Mouse (Mus musculus) megakaryocyte-erythroid progenitor cell, adult 5-6 weeks (primary cell): ENCODE results near the gene Hist3h2ba. TPM values are rescaled to one million over a fixed set of nuclear protein-coding genes. Genes with fewer than 3 reads are reported as not detected.

Experiments
- ATAC-seq: replicated peaks from 2 replicates; pipeline ENCODE4 v1.8.0; 2016; ENCODE audit warnings: mild to moderate bottlenecking, inconsistent platforms; ENCODE audit not compliant: severe bottlenecking, poor library complexity, low FRiP score, low TSS enrichment
- total RNA-seq, 2 experiments: library from RNA; stranded (forward) in 1 of 2; stranded (reverse) in 1 of 2; fragments of 200-1000, 215-1000 nt in 1 of 2; fragments of >200 nt in 1 of 2; fragmentation: Nextera tagmentation in 1 of 2; gene quantifications; 2 replicates each; pipeline ENCODE4 v1.2.3; 2014 to 2017

Gene Hist3h2ba
- total RNA-seq, 2 experiments from 2014 or later, result 6.3 to 21.1 TPM

- peak; percentile 71 for ATAC-seq
Observed at GRCm38 (mm10) chr11:58981541-58982447, 33.1 kb downstream of the Hist3h2ba start.

DNA sequence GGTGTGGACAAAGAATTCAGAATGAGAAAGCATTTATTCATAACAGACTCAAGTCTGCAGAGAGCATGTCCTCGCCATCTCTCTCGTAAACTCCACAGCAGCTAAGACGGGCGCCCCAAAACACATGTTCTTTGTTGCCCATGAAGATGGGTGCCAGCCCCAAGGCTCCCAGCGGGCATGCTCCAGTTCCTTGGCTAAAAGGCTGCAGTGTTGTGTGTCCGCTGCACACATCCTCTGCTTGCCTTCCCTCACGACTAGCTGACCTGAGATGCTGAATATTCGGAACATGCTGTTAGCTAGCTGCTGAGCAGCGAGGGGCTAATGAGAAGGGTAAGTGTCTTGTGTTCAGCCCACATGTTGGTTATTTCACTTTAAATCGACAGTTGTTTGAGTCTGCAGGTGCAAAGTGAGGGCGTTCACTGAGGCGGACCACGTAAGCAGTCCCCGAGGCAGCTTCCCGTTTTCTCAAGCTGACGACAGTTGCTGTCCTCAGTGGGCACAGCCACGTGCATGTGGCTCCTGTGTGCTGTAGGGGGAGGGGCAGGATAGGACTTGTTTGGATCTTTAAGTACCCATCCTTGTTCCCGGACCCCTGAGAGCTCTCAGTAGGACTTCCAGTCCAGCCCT, 33.9 kb downstream of the Hist3h2ba start:
- no peak for ATAC-seq

GRCm38 (mm10) chr11:58983691-58984341, 35.1 kb downstream of the Hist3h2ba start:
- no peak for ATAC-seq

GRCm38 (mm10) chr11:58984657-58985056, 35.9 kb downstream of the Hist3h2ba start:
- no peak for ATAC-seq

GRCm38 (mm10) chr11:58985299-58985917, 36.7 kb downstream of the Hist3h2ba start:
- ATAC-seq, result no peak

DNA sequence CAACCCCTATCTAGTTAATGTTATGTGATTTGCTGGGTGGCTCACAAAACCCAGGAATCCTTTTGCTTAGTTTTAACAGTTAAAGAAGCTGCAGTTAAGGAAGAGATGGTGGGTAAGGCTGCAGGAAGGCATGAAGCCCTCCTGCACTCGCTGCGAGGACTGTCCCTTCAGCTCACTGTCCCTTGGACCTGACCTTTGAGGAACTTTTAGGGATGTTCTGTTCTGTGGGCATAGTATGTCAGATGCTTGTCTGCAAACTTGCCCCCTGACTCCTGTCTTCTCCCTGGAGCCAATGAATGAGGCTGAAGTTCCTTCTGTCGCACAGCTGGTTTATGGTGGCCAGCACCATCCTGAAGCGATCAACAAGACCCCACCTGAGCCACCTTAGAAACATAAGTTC, 40.4 kb downstream of the Hist3h2ba start:
- no peak for ATAC-seq

DNA sequence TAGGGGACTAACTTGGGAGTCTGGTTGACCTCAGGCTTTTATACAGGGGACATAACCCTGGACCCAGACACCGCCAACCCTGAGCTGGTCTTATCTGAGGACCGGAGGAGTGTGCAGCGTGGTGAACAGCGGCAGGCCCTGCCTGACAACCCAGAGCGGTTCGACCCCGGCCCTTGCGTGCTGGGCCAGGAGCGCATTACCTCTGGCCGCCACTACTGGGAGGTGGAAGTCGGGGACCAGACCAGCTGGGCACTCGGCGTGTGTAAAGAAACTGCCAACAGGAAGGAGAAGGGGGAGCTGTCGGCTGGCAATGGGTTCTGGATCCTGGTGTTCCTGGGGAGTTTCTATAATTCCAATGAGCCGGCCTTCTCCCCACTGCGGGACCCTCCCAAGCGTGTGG, 41.4 kb downstream of the Hist3h2ba start:
- ATAC-seq, result no peak

DNA sequence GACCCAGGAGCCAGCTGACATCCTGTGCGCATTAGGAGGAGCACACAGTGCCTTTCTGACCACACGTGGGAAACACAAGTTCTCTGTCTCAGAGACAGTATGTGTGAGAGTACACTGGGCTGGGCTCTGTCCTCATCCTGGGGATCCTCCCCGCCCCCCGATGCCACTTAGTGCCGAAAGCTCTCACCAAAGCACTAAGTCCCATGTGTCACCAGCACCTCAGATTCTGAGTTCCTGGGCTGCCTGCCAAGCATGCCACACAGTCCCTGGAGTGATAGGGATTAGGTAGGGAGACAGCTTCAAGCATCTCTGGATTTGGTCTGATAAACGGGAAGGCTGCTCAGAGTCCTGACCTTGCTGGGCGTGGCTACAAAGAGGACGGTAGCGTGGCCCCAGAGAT, 42.1 kb downstream of the Hist3h2ba start:
- ATAC-seq, result peak; percentile 9; the same call in 1 of the 2 replicates

- no peak for ATAC-seq
Observed at GRCm38 (mm10) chr11:58991911-58992310, 43.2 kb downstream of the Hist3h2ba start.

DNA sequence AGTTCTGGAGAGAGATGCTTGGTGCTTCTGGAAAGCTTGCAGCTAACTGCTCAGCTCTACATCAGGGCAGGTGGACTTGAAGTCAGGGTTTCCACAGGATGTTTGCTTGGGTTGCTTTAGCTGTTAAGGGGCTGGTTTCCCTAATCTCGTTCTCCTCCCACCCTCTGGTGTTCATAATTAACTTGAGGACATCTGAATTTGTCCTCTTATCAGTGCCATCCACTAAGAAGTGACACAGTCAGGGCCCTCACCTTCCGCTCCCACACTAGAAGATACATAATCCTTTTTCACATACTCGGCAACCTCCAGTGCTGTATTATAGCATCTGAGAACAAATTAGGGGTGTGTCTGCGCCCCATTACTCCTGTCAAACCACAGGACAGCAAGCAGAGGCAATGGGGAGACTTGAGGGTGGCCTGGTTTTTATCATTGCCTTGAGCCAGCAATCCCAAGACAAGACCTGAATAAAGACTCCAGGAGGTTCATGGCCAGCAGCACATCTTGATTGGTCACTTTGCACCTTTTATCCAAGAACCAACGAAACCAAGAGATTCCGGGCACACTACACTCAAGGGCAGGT, 44.5 kb downstream of the Hist3h2ba start:
- ATAC-seq, result peak; percentile 18; the same call in 1 of the 2 replicates

DNA sequence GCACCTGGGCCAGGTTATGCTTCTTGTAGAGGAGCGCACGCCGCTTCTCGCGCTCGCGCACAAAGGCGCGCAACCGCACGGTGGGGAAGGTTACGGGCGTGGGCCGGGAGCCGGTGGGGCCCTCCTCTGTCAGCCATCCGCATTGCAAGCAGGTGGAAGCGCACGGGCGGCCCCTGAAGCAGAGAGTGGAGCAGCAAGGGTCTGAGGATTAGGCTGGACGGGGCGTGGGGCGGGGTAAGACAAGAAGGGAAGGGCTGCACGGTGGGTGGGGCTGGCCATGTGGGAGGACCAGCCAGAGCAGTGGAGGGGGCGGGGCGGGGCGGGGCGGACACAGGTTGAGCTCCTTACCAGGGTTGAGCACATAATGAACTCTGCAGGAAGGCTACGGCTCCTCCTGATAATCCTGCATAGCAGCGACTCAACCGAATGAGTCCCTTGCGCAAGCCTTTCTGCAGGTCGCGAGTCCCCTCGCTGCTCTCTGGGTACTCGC, 45.7 kb downstream of the Hist3h2ba start:
- ATAC-seq, result peak; percentile 40; the same call in 1 of the 2 replicates

DNA sequence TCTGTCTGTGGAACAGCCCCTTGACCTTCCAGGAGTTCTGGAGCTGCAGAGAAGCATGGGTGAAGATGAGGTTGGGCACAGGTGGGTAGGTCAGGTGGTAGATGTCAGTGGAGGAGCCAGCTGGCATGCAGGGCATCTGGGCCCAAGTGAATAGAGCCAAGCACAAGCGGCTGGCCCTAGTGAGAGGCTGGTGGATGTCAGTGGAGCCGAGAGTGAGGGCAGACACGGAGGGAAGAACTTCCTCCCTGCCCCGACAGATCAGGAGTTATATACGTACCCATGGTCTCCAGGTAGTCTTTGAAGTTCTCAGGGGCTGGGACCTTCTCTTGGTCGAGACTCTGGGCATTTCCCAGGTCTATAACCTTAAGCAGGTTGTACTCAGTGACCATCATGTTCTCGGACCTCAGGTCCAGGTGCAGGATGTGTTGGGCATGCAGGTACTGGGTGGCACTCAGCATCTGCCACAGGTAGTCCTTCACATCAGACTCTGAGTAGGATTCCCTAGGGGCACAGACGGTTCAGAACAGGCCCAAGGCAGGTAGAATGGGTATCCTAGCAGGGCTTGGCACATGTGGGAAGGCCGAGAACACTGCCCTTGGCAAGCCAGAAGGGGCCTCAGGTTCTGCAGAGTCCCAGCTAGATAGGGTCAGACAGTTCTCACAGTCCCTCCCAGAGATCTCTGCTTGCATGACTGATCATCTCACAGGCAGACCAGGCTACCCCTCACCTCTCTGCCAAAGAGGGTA, 46.5 kb downstream of the Hist3h2ba start:
- ATAC-seq, result no peak

- peak; percentile 35 for ATAC-seq
Observed at GRCm38 (mm10) chr11:58995807-58996370, 47.2 kb downstream of the Hist3h2ba start.

DNA sequence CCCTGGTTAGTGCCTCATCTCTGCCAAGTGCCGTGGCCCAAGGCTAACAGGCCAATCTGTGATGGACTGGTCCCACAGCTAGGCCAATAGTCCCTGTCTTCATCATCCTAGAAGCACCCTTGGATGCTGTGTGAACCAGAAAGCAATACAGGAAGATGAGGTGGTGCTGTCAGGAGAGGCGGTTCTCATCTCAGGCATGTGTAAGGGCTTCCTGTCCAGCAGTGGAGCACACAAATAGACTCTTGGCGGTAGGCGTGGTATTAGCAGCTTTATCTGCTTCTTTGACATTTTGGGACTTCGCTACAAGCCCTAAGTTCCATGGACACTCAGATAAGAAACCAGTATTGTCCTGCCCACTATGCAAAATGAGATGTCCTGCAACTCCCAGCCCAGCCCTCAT, 48.8 kb downstream of the Hist3h2ba start:
- ATAC-seq, result no peak
